Mouse (Mus musculus) hematopoietic stem cell, adult 5-6 weeks (primary cell): ENCODE measurements at regions not wholly inside any gene's neighbourhood (a gene's known extent, or its start where the extent isn't known, plus 50 kb on each side); places are given as distances from the start of the nearest gene placed in this dataset.

ENCODE experiments used
- ATAC-seq, 2 experiments: fragments of 125-278 bp in 1 of 2; replicated peaks in 1 of 2; 2 replicates each; pipeline ENCODE4 v1.8.0; 2016 to 2017; ENCODE audit warnings: inconsistent platforms in 2 of 2, mild to moderate bottlenecking in 2 of 2, moderate number of reproducible peaks in 2 of 2, low read depth in 1 of 2, moderate TSS enrichment in 1 of 2; ENCODE audit not compliant: low FRiP score in 2 of 2, poor library complexity in 2 of 2, severe bottlenecking in 2 of 2, insufficient read depth in 1 of 2, low TSS enrichment in 1 of 2

GRCm38 (mm10) chr13:16678246-16679024, 666.8 kb downstream of the Inhba start:
- no peak for ATAC-seq

- ATAC-seq, result no peak
Measured at GRCm38 (mm10) chr13:16694201-16694600, 682.5 kb downstream of the Inhba start.

GRCm38 (mm10) chr13:16700934-16701333, 689.3 kb downstream of the Inhba start:
- no peak for ATAC-seq

GRCm38 (mm10) chr13:16702138-16702537, 690.5 kb downstream of the Inhba start:
- ATAC-seq, result no peak

- no peak for ATAC-seq
Measured at GRCm38 (mm10) chr13:16705217-16706104, 693.8 kb downstream of the Inhba start.

GRCm38 (mm10) chr13:16706105-16706442, 694.4 kb downstream of the Inhba start:
- no peak for ATAC-seq

GRCm38 (mm10) chr13:16715296-16715960, 703.8 kb downstream of the Inhba start:
- no peak for ATAC-seq

- ATAC-seq, result no peak
Measured at GRCm38 (mm10) chr13:16716340-16716739, 704.7 kb downstream of the Inhba start.

GRCm38 (mm10) chr13:16716796-16717749, 705.4 kb downstream of the Inhba start:
- ATAC-seq, result no peak

- ATAC-seq, result no peak; a peak in 1 of 4 replicates
Measured at GRCm38 (mm10) chr13:16720090-16720489, 708.4 kb downstream of the Inhba start.

- no peak for ATAC-seq
Measured at GRCm38 (mm10) chr13:16725350-16725749, 713.7 kb downstream of the Inhba start.

- ATAC-seq, result no peak
Measured at GRCm38 (mm10) chr13:16738313-16738712, 726.7 kb downstream of the Inhba start.

- no peak for ATAC-seq
Measured at GRCm38 (mm10) chr13:16739563-16739962, 727.9 kb downstream of the Inhba start.

- ATAC-seq, result no peak
Measured at GRCm38 (mm10) chr13:16744237-16744636, 732.6 kb downstream of the Inhba start.

GRCm38 (mm10) chr13:16745644-16746043, 734.0 kb downstream of the Inhba start:
- ATAC-seq, result no peak

- ATAC-seq, result no peak
Measured at GRCm38 (mm10) chr13:16746451-16746850, 734.8 kb downstream of the Inhba start.

- no peak for ATAC-seq
Measured at GRCm38 (mm10) chr13:16756264-16756663, 744.6 kb downstream of the Inhba start.
